Mouse (Mus musculus) embryonic facial prominence, embryonic 14.5 days (tissue): ENCODE data around the gene Cd38. TPM values are rescaled to one million over a fixed set of nuclear protein-coding genes. Genes with fewer than 3 reads are reported as not detected.

Experiments used
- ATAC-seq: fragments of 200-750 bp; cut with Nextera tagmentation; 2 replicates; pipeline ENCODE4 v1.8.0; 2017; ENCODE audit warnings: low read depth, moderate number of reproducible peaks, moderate TSS enrichment
- DNase-seq: peaks from one replicate; pipeline ENCODE4 v3.0.0-alpha.2; 2015; ENCODE audit warnings: low spot score
- H3K27ac ChIP-seq: fragments of 300-500 bp; sonication (generic); replicated peaks from 2 replicates; pipeline ENCODE4 v1.5.1; 2014; ENCODE audit warnings: low read depth, mild to moderate bottlenecking, low read length, moderate library complexity
- H3K27me3 ChIP-seq: fragments of 300-500 bp; sonication (generic); replicated peaks from 2 replicates; pipeline ENCODE4 v1.6.1; 2014; ENCODE audit warnings: low read length; ENCODE audit not compliant: control insufficient read depth, insufficient read depth
- H3K36me3 ChIP-seq: fragments of 300-500 bp; sonication (generic); 2 replicates; pipeline ENCODE4 v1.6.1; 2014; ENCODE audit warnings: low read length, mixed read lengths; ENCODE audit not compliant: control insufficient read depth, insufficient read depth
- H3K4me1 ChIP-seq: fragments of 300-500 bp; sonication (generic); 2 replicates; pipeline ENCODE4 v1.6.1; 2014; ENCODE audit warnings: antibody characterized with exemption, low read length; ENCODE audit not compliant: control insufficient read depth, insufficient read depth
- H3K4me2 ChIP-seq: fragments of 300-500 bp; sonication (generic); 2 replicates; pipeline ENCODE4 v1.6.1; 2014; ENCODE audit warnings: low read depth, mild to moderate bottlenecking, low read length, moderate library complexity, mixed read lengths
- H3K4me3 ChIP-seq: fragments of 300-500 bp; sonication (generic); 2 replicates; pipeline ENCODE4 v1.5.1; 2014; ENCODE audit warnings: low read depth, mild to moderate bottlenecking, low read length
- H3K9ac ChIP-seq: fragments of 300-500 bp; sonication (generic); 2 replicates; pipeline ENCODE4 v1.6.1; 2014; ENCODE audit warnings: low read depth, mild to moderate bottlenecking, low read length, moderate library complexity, mixed read lengths
- H3K9me3 ChIP-seq: fragments of 300-500 bp; sonication (generic); 2 replicates; pipeline ENCODE4 v1.6.1; 2016; ENCODE audit warnings: low read length; ENCODE audit not compliant: control insufficient read depth
- WGBS: fragments of 180-500 bp; shearing (Covaris S2); extraction: QIAGEN DNeasy Blood & Tissue Kit; methylation state at CpG from one replicate; pipeline ENCODE4 v1.1.7; 2014; 5-methylcytosine and 5-hydroxymethylcytosine counted together
- polyA plus RNA-seq: library from polyadenylated mRNA; unstranded; fragments of >200 nt; fragmentation: Nextera tagmentation; extraction: Ambion mirVana; gene quantifications from 2 replicates; pipeline ENCODE4 v1.2.1, GENCODE M21; 2014

Cd38 gene
- polyA plus RNA-seq, 1 experiment from 2014 or later: 7.8 TPM

- WGBS: 89% methylated on average over 3 of the region's 3 CpGs
- no peak for DNase-seq
- peaks cover 7% of the 10 kb centered on the region for H3K9me3 ChIP-seq
- H3K9ac ChIP-seq: no peak overlapping the region
- H3K4me2 ChIP-seq: no peak overlapping the region
- no peak overlapping the region for H3K27ac ChIP-seq
- no peaks in the 10 kb centered on the region for H3K4me1 ChIP-seq
- no peak for ATAC-seq
- H3K36me3 ChIP-seq: no peaks in the 10 kb centered on the region
- no peaks in the 10 kb centered on the region for H3K27me3 ChIP-seq
- no peak overlapping the region for H3K4me3 ChIP-seq
Measured at GRCm38 (mm10) chr5:43848275-43848674, 20.1 kb upstream of the Cd38 start.

- ATAC-seq (no peak), DNase-seq (no peak)
- Histone ChIP-seq H3K36me3 (no peaks in the 10 kb centered on the region), H3K9me3 (peaks cover 7% of the 10 kb centered on the region; the same call in 1 of the 2 replicates), H3K4me1 (no peaks in the 10 kb centered on the region), H3K27ac (0 out of 2 replicates have a peak overlapping the region, but pooled peaks have one; percentile 28), H3K27me3 (no peaks in the 10 kb centered on the region), H3K4me3 (no peak overlapping the region), H3K4me2 (no peak overlapping the region), H3K9ac (no peak overlapping the region)
- WGBS: 73% methylated on average over 11 of the region's 11 CpGs
Measured at GRCm38 (mm10) chr5:43853096-43853867, 15.1 kb upstream of the Cd38 start.

- ATAC-seq: no peak
Measured at GRCm38 (mm10) chr5:43853868-43854488, 14.4 kb upstream of the Cd38 start.

GRCm38 (mm10) chr5:43855769-43856168 is 12.6 kb upstream of the Cd38 start:
- 61% methylated on average over 2 of the region's 2 CpGs for WGBS
- H3K4me2 ChIP-seq: no peak overlapping the region
- DNase-seq (peak; percentile 38), ATAC-seq (no peak)
- no peaks in the 10 kb centered on the region for H3K36me3 ChIP-seq
- H3K27me3 ChIP-seq: no peaks in the 10 kb centered on the region
- peaks cover 7% of the 10 kb centered on the region; the same call in 1 of the 2 replicates for H3K9me3 ChIP-seq
- no peak overlapping the region for H3K9ac ChIP-seq
- H3K4me3 ChIP-seq: no peak overlapping the region
- no peak overlapping the region for H3K27ac ChIP-seq
- H3K4me1 ChIP-seq: no peaks in the 10 kb centered on the region

More at GRCm38 (mm10) chr5:43853868-43854488, 14.4 kb upstream of the Cd38 start:
- WGBS: 77% methylated on average over 7 of the region's 7 CpGs
- H3K9ac ChIP-seq: no peak overlapping the region
- no peak overlapping the region for H3K4me2 ChIP-seq
- H3K4me3 ChIP-seq: no peak overlapping the region
- DNase-seq: no peak
- H3K27me3 ChIP-seq: no peaks in the 10 kb centered on the region
- H3K9me3 ChIP-seq: peaks cover 7% of the 10 kb centered on the region; the same call in 1 of the 2 replicates
- H3K27ac ChIP-seq: no peak overlapping the region
- H3K4me1 ChIP-seq: no peaks in the 10 kb centered on the region
- no peaks in the 10 kb centered on the region for H3K36me3 ChIP-seq

- Histone ChIP-seq H3K4me1 (no peaks in the 10 kb centered on the region), H3K27ac (no peak overlapping the region), H3K9ac (no peak overlapping the region), H3K9me3 (peaks cover 7% of the 10 kb centered on the region; the same call in 1 of the 2 replicates), H3K4me2 (no peak overlapping the region), H3K27me3 (no peaks in the 10 kb centered on the region), H3K4me3 (no peak overlapping the region), H3K36me3 (no peaks in the 10 kb centered on the region)
- no peak for ATAC-seq
- 86% methylated on average over 8 of the region's 8 CpGs for WGBS
- no peak for DNase-seq
Measured at GRCm38 (mm10) chr5:43859663-43860062, 8.7 kb upstream of the Cd38 start.

GRCm38 (mm10) chr5:43860096-43860495 is 8.3 kb upstream of the Cd38 start:
- peaks cover 7% of the 10 kb centered on the region; the same call in 1 of the 2 replicates for H3K9me3 ChIP-seq
- H3K27me3 ChIP-seq: no peaks in the 10 kb centered on the region
- H3K9ac ChIP-seq: no peak overlapping the region
- no peaks in the 10 kb centered on the region for H3K4me1 ChIP-seq
- H3K27ac ChIP-seq: no peak overlapping the region
- WGBS: 89% methylated on average over 5 of the region's 5 CpGs
- no peak overlapping the region for H3K4me2 ChIP-seq
- ATAC-seq (no peak; the same call in 1 of the 2 replicates), DNase-seq (no peak)
- H3K36me3 ChIP-seq: no peaks in the 10 kb centered on the region
- no peak overlapping the region for H3K4me3 ChIP-seq

- 70% methylated on average over 5 of the region's 5 CpGs for WGBS
- ATAC-seq: no peak
Measured at GRCm38 (mm10) chr5:43860670-43861431, 7.5 kb upstream of the Cd38 start.

GRCm38 (mm10) chr5:43863642-43864041 is 4.7 kb upstream of the Cd38 start:
- Histone ChIP-seq H3K9me3 (no peaks in the 10 kb centered on the region), H3K4me3 (no peak overlapping the region), H3K27ac (no peak overlapping the region), H3K4me1 (no peaks in the 10 kb centered on the region), H3K4me2 (no peak overlapping the region), H3K9ac (no peak overlapping the region), H3K27me3 (no peaks in the 10 kb centered on the region), H3K36me3 (no peaks in the 10 kb centered on the region)
- ATAC-seq (no peak), DNase-seq (no peak)
- 73% methylated on average over 6 of the region's 6 CpGs for WGBS

More at GRCm38 (mm10) chr5:43860670-43861431, 7.5 kb upstream of the Cd38 start:
- Histone ChIP-seq H3K27ac (no peak overlapping the region), H3K36me3 (no peaks in the 10 kb centered on the region), H3K4me2 (no peak overlapping the region), H3K27me3 (no peaks in the 10 kb centered on the region), H3K4me3 (no peak overlapping the region), H3K9ac (no peak overlapping the region), H3K9me3 (peaks cover 7% of the 10 kb centered on the region; the same call in 1 of the 2 replicates), H3K4me1 (no peaks in the 10 kb centered on the region)
- no peak for DNase-seq
